Mouse (Mus musculus): Measurements from ENCODE around the gene Gpd1.
A peak's percentile ranks its signal among the peaks of the same experiment; 100 is the strongest.

Gpd1 gene

DNA sequence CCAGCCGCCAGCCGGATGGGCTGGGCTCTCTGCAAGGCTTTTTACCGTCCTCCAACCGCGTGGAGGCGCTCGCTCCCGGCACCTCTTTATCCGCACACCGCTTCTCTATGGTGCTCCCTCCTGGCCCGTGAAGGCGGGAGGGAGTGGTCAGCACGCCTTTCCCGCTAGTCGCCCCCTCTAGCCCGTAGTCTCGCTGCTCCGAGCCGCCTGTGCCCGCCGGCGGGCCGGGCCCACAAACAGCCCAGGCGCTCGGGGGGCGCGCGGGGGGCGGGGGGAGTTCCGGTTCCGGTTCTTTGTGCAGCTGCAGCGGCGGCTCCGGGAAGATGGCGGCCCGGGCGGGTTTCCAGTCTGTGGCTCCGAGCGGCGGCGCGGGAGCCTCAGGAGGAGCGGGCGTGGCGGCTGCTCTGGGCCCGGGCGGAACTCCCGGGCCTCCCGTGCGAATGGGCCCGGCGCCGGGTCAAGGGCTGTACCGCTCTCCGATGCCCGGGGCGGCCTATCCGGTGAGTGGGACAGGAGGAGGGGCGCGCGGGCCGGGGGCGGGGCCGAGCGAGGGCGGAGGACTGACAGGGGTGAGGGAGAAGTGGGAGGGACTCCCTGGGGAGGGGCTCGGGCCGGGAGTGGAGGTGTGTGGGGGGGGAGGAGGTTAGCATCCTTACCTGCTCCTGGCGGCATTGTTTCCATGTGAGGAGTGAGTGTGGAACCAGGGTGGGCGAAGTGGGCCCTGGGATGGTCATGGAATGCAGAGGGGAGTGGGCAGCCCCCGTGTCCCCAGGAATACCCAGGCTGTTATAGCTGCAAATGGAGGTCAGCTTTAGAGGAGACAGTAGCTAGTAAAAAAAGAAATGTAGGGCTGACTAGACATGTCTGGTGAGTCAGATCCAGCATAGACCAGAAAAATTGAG is 15.1 kb upstream of the Gpd1 start, which contains the start of gene Smarcd1:
Smarcd1 (plus strand) TSS at position 131 of the 902 bp plus-strand sequence.
- peak; percentile 97 for DNase-seq

- DNase-seq = no peak
Measured at GRCm38 (mm10) chr15:99703104-99703503, 14.2 kb upstream of the Gpd1 start.

DNA sequence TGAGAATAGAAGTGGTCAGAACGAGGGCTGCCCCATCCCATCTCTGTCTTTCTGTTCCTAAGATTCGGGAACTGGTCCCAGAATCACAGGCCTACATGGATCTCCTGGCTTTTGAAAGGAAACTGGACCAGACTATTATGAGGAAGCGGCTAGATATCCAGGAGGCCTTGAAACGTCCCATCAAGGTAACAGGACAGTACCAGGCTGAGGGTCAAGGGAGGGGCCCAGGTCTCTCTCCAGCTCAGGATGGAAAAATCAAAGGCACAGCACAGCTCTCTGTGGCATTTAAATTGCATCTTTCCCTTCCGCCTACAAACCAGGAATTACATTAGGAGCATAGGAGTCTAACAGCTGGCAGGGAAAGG is 13.7 kb upstream of the Gpd1 start:
- DNase-seq = no peak

GRCm38 (mm10) chr15:99704041-99704681 is 13.2 kb upstream of the Gpd1 start:
- no peak for DNase-seq

GRCm38 (mm10) chr15:99704881-99705280 is 12.4 kb upstream of the Gpd1 start:
- DNase-seq = no peak

GRCm38 (mm10) chr15:99705440-99706048 is 11.8 kb upstream of the Gpd1 start, which contains the start of gene Gm17349:
Gene Gm17349, minus strand, starts transcription at chr15:99705490.
- DNase-seq = peak; percentile 73 to 78

GRCm38 (mm10) chr15:99708176-99708575 is 9.1 kb upstream of the Gpd1 start:
- DNase-seq = no peak

DNA sequence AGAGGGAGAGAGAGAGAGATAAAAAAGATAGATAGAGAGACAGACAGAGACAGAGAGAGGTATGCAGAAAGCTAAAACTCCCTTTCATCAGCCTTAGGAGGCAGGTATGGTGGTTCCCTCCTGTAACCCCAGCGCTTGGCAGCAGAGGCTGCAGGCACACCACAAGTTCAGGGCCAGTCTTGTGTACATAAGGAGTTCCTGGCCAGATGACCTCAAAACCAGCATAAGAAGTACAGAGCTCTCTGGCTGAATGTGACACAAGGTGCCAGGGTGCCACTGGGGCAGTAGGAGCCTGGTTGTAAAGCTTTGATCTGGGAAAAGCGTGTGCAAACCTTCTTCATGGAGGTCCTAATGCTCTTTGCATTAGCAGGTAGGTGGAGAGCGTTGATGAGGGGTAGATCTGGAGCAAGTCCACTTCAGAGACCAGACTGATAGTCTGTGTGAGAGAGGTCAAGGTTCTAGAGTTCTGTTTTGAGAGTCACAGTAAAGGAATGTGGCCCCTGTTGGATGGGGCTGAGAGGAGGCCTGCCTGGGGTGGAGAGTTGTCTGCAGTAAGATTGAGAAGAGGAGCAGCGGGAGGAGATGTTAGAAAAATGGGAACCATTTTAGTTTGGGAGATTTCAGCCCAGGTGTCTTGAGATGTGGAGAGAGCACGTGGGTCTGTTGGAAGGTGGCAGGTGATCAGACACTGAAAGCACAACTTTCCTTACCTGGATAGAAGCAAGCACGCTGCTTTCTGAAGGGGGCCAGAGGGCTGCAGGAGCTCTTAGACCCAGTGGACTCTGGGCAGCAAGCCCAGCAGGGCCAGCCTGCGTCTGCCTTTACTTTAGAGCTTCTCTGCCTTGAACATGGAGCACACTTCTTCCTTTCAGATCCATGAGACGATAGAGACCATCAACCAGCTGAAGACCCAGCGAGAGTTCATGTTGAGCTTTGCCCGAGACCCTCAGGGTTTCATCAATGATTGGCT is 6.8 kb upstream of the Gpd1 start:
- DNase-seq = no peak

- DNase-seq = no peak
Measured at GRCm38 (mm10) chr15:99711491-99711890, 5.8 kb upstream of the Gpd1 start.

GRCm38 (mm10) chr15:99712666-99713559 is 4.4 kb upstream of the Gpd1 start:
- DNase-seq = no peak

- DNase-seq = no peak
Measured at GRCm38 (mm10) chr15:99713569-99713968, 3.7 kb upstream of the Gpd1 start.

DNA sequence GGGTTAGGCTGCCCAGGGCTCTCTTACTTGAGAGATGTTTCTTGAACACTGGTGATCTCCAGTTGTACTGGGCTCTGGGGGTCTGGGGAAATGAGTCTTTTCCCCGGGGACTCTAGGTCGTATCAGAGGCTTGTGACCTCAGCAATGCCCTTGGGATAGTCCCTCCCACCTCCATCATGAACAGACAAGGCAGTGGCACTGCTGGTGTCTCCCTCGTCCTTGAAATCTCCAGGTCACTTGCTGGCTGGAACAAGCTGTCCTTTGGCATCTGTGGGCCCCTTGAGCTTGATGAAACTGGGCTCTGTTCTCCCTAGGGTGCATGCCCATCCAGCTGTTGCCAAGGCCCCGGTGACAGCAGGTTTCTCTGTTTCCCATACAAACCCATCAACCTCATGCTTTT is 3.1 kb upstream of the Gpd1 start:
- DNase-seq = no peak

- DNase-seq = peak; percentile 77 to 78
Measured at GRCm38 (mm10) chr15:99714858-99715257, 2.5 kb upstream of the Gpd1 start.

- no peak for DNase-seq
Measured at GRCm38 (mm10) chr15:99715361-99715865, 1.9 kb upstream of the Gpd1 start.

DNA sequence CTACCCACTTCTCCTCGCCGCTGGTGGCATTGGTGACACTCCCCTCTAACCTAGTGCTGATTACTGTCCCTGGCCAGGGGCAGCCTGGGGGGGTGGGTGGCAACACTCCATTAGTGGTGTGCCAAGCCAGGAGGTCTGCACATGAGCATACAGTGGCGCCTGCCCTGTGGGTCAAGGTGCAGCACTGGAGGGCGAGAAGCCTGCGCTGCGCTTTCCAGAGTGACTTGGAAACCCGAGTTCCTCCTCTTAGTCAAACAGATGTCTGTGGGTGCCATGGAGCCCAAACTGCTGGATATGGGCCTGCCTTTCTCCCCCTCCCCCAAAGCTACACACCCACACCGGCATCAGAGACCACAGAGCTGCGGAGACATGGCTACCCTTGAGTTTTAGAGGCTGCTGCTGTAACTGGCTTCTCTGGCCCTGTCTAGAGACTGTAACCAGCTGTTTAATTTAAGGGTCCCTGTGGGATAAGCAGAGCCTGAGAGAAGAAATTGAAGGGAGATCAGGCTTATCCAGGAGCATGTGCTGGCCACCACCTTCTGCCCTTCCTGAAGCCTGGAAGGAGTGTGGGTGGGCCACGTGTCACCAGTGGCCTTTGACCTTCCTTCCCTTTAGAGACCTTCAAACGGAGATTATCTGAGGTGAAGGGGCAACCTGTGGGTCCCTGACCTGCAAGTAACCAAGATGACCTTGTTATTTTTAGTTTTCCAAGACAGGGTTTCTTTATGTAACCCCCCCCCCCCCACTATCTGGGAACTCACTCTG is 1.2 kb upstream of the Gpd1 start:
- DNase-seq = no peak

DNA sequence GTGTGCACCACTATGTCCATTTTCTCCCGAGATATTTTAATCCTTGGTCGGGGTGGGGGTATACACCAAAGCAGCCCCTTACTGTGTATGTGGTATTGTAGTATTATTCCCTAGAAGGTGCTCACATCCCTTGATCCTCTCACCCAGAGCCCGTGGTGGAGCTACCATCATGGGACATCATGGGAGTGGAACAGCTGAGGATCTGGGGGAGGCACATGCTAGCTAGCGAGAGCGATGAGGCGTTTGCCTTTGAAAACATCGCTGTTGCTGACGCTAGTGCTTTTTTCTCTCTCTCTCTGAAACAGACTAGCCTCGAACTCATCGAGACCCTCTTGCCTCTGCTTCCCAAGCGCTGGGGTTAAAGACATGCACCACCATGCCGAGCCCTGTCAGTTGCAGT is 501 bp upstream of the Gpd1 start:
- no peak for DNase-seq

DNA sequence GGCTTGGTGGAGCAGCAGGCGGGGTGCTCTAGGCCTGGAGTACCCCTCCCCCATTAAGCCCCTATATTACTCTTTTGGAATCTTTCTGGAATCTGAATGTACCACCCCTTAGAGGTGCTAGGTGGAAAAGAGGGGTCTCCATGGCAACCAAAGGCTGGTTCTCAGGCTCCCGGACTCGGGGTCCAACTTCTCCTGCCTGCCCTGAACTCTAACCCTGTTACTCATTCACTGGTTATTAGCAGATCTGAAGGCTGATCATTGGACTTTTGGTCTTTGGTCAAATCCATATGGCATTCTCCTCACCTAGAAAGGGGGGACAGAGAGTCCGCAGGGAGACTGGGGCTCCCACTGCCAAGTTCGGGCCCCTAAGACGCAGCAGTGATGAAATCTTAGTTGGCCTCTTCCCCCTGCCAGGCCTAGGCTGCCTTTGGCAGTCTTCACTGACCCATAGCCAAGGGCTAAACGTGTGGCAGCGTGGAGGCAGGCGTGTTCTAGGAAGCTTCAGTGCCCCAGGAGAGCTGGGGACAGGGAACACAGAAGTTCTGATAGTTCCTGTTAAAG is 1.2 kb downstream of the Gpd1 start:
- no peak for DNase-seq

DNA sequence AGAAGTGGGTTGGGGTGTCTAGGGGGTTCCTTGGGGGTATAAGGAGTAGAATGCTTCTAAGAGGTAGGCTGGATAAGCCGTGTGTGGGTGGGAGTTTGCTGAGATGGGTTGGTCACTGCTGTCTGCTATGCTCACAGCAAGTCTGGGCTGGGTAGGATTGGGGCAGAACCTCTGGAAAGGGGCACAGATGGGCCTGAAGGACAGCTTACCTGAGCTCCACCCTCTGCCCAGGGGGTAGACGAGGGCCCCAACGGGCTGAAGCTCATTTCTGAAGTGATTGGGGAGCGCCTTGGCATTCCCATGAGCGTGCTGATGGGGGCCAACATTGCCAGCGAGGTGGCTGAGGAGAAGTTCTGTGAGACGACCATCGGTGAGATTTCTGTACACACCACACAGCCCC is 2.5 kb downstream of the Gpd1 start:
- DNase-seq = no peak

DNA sequence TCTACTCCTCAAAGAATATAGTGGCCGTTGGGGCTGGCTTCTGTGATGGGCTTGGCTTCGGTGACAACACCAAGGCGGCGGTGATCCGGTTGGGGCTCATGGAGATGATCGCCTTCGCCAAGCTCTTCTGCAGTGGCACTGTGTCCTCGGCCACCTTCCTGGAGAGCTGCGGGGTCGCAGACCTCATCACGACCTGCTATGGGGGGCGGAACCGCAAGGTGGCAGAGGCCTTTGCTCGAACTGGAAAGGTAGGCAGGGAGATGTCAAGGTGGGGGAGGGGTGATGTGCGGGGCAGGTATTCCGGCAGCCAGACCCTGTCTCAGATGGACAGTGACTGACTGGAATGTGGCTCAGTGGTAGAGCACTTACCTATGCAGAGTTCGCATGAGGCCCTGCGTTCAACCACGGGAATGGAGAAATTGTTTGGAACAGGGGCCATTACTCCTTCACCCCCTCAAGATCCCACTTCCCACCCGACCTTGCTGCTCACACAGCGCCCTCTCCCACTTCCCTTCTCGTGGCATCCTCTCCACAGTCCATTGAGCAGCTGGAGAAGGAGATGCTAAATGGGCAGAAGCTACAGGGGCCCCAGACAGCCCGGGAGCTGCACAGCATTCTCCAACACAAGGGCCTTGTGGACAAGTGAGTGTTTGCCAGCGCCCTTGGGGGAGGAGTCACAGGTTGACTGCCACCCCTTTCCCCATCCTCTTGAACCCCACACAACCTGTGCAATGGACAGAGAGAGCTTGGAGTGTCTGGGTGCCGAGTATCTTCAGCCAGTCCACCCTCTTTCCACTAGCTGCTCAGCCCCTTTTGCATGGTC is 4.8 kb downstream of the Gpd1 start:
- no peak for DNase-seq
